Mouse (Mus musculus) spleen, postnatal 4 days (tissue): ENCODE measurements around the gene Shld1.

Experiments
- DNase-seq, 2 experiments: peaks; one replicate each; pipeline ENCODE4 v3.0.0; 2022; ENCODE audit warnings: low spot score in 2 of 2

Shld1 gene

GRCm38 (mm10) chr2:132686756-132687737, at the start of gene Shld1:
TSS of gene Shld1 (plus strand) at chr2:132686931.
- DNase-seq: peak; percentile 81 to 90

GRCm38 (mm10) chr2:132638306-132638705, 48.4 kb upstream of the Shld1 start:
- DNase-seq: no peak

DNA sequence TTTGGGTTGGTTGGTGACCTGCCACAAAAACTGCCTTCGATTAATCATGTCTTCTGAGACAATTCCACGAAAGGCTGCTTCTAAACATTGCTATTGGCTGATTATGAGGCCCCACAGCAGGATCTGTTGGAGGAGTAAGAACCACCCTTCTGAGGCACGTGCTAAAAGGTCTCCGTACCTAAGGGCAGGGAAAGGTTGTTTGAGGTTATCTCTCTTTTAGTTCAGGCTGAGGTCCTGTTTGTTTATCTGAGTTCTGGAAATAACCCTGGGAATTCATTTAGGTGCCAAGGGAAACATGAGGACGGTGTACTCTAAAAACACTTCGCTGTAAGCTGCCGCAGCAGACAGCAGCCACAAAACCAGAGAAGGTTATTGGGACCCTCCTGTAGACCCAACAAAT, 47.4 kb upstream of the Shld1 start:
- DNase-seq: no peak

DNA sequence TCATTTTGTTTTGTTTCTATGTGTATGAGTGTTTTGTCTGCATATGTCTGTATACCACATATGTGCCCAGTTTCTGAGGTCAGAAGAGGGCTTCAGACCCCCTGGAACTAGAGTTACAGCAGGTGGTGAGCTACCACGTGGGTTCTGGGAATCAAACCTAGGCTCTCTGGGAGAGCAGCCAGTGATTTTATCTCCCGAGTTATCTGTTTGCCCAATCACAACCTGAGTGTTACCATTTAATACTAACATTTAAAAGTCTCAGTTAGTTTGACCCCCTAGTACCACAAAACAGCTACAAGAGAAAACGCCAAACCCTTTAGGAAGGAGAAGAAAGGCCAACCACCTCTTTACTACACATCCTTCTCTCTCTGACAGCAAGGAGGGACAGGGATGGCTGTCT, 45.5 kb upstream of the Shld1 start:
- no peak for DNase-seq

GRCm38 (mm10) chr2:132643161-132643560, 43.6 kb upstream of the Shld1 start:
- peak in 1 of 2 experiments; percentile 14 for DNase-seq

- DNase-seq: no peak
These were observed 39.6 kb upstream of the Shld1 start for GRCm38 (mm10) chr2:132646856-132647745.

- no peak for DNase-seq
These were observed 37.3 kb upstream of the Shld1 start for GRCm38 (mm10) chr2:132649352-132649870.

- DNase-seq: no peak
These were observed 36.2 kb upstream of the Shld1 start for GRCm38 (mm10) chr2:132650546-132650945.

GRCm38 (mm10) chr2:132652476-132652875, 34.3 kb upstream of the Shld1 start:
- no peak for DNase-seq

- no peak for DNase-seq
These were observed 31.8 kb upstream of the Shld1 start for GRCm38 (mm10) chr2:132654834-132655495.

DNA sequence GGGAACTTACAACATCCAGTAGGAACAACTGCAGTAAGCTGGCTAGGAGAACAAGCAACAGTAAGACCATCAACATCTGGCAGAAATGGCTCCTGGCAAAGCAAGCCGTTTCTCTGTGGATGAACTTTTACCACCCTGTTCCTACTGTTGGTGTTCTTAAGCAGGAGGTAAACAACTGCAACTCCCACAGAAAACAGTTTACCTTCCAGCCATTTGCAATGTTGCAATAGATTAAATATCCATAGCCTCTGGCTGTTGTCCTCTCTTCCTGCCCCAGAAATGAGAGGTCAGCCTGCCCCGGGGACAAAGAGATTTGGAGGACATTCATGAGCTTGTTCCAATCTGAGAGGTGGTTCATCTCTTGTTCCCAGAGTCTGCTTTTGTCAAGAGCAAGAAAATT, 29.5 kb upstream of the Shld1 start:
- DNase-seq: no peak

DNA sequence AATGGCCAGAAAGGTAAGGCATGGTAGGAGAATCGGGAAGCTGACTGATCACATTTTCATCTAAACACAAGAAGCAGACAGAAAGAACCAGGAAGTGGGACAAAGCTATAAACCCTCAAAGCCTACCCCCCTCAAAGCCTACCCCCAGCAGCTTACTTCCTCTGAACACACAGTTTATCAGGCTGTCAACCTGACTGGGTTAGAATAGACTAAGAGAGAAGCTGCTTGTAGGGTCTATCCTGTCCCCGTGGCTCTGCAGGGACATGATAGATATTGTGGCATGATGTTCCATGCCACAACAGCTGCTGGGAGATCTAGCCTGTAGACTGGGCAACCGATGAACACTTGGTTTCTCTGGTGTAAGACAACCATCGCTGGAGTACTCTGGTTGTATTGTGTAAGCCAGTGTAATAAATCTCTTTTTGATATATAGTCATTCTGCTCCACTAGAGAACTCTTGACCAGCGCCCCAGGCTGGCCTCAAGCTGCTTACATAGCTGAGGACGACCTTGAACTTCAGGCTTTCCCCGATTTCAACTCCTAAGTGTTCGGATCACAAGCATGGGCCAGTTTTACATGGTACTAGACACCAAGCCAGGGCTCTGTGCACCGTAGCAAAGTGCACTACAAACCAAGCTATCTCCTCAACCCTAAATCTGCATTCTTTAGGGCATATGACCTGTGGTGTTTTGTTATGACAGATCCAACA, 28.2 kb upstream of the Shld1 start:
- no peak for DNase-seq

DNA sequence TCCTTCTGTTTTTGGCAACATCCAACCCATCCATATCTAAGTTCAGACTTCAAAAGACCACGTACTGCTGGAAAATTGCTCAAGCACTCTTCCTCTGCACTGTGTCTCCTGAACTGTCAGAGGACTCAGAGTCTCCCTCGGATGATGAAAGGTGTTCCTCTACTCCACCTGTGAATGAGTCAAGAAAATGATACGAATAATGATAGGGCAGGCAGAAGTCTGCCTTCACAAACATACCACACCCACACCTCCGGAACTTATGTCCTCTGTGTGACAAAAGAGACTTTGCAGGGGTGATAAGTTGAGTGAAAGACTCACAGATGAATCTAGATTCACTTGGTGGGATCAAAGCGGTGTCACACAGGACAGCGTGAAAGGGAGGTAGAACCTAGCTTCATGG, 17.6 kb upstream of the Shld1 start:
- DNase-seq: no peak

DNA sequence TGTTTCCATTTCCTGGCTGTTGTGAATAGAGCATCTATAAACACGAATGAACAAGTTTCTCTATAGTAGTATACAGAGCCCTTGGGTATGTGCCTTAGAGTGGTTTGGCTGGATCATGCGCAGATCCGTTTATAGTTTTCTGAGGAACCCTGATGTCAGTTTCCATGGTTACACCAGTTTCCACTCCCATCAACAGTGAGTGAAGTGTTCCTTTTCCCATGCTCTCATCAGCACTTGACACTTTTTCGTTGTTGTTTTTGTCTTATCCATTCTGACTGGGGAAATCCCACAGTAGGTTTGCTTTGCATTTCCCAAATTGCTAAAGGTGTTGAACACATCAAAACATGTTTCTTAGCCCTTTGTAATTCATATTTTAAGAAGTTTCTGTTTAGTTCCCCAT, 16.4 kb upstream of the Shld1 start:
- no peak for DNase-seq

DNA sequence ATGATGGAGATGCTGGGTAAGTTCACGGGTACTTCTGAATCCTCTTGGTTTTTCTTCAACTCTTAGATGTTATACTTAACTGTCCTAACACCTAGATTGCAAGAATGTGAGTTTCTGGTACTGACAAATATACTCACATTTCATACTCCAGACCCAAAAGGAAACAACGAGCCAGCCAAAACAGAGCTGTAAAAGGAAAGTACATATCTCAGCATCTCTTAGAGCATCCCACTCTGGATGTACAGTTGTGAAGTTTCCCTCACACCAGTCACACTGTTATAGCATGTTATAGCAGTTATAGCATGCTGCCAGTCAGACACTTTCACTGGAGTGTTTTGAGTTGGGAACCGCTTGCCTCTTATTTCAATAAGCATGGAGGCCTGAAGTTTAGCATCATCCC, 14.6 kb upstream of the Shld1 start:
- no peak for DNase-seq

DNA sequence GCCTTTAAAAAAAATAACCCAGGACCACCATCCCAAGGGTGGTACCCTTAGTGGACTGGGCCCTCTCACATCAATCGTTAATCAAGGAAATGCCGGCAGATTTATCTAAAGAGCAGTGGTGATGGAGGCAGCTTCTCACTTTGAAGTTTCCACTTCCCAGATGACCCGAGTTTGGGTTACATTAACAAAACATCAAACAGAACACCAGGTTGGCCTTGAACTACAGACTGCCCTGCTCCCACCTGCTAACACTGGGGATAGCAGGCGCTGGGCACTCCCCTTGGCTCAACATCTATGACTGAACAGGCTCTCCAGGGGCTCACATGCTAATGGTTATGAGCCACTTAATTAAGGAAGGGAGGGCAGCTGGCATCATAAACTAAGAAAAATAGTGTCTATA, 10.6 kb upstream of the Shld1 start:
- DNase-seq: no peak

DNA sequence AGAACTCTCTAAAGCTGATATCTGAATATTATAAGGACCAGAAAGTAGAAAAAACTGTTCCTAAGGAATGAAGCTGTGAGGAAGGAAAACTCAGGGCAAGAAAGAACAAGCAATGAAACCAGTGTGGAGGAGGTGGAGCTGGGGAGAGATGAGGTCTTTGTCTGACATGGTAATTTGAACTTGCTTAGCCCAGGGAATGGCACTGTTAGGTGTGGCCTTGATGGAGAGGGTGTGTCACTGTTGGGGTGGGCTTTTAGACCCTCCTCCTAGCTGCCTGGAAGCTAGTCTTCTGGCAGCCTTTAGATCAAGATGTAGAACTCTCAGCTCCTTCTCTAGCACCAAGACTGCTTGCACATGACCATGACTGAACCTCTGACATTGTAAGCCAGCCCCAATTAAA, 1.7 kb upstream of the Shld1 start:
- no peak for DNase-seq

- DNase-seq: no peak
These were observed 1.9 kb downstream of the Shld1 start for GRCm38 (mm10) chr2:132688611-132689021.

DNA sequence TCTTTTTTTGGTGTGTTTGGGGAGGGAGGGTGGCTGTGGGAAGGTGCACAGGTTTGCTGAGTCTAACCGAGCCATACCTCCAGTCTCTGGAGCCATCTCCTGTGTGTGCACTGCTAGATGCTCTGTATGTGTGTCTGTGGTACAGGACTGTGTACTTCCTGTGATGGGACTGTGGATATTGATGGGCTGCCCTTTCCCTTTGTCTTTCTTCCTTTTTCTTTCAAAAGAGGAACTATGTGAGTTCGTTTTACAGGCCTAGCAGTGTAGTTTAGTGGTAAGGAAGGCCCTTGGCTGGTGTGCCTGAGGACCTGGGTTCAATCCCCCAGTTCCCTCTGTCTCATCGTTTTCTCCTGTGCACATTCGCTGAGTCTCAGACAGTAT, 2.4 kb downstream of the Shld1 start:
- DNase-seq: no peak

GRCm38 (mm10) chr2:132689569-132690231, 3.0 kb downstream of the Shld1 start:
- peak; percentile 63 to 70 for DNase-seq

- DNase-seq: no peak
These were observed 5.0 kb downstream of the Shld1 start for GRCm38 (mm10) chr2:132691731-132692130.
